Mouse (Mus musculus): ENCODE results near the gene Hoxd1. TPM values are rescaled to one million over a fixed set of nuclear protein-coding genes. Genes with fewer than 3 reads are reported as not detected.

The Hoxd1 gene
- polyA plus RNA-seq, 1 experiment = not detected

GRCm38 (mm10) chr2:74734996-74735811 lies 27.6 kb upstream of the Hoxd1 start:
- Histone ChIP-seq H3K27me3 (ENCODE audit: control insufficient read depth, insufficient read depth, low read length, poor library complexity, severe bottlenecking) (peaks cover 69% of the 10 kb centered on the region), H3K9me3 (replicated peaks; ENCODE audit: control insufficient read depth, insufficient read depth, low read length, poor library complexity, severe bottlenecking) (no peaks in the 10 kb centered on the region), H3K27ac (ENCODE audit: insufficient read depth, low read length) (no peak overlapping the region), H3K36me3 (ENCODE audit: control insufficient read depth, insufficient read depth, low read length, poor library complexity, severe bottlenecking) (no peaks in the 10 kb centered on the region), H3K4me1 (ENCODE audit: control insufficient read depth, insufficient read depth, low read length) (no peaks in the 10 kb centered on the region), H3K4me3 (ENCODE audit: low read depth, low read length) (no peak overlapping the region), H3K9ac (ENCODE audit: low read depth, poor library complexity, severe bottlenecking) (no peak overlapping the region)
- no peak for TF ChIP-seq CTCF (IDR thresholded peaks at IDR 0.05; ENCODE audit: low read depth, low read length)
- TF ChIP-seq EP300 (IDR thresholded peaks at IDR 0.05; ENCODE audit: insufficient read depth, low read depth, low read length) = no peak
- TF ChIP-seq POLR2A (IDR thresholded peaks at IDR 0.05; ENCODE audit: insufficient read depth, low read length) = no peak

GRCm38 (mm10) chr2:74735851-74736687 lies 26.7 kb upstream of the Hoxd1 start:
- no peak overlapping the region for H3K27ac ChIP-seq (ENCODE audit: insufficient read depth, low read length)

GRCm38 (mm10) chr2:74736688-74737577 lies 25.8 kb upstream of the Hoxd1 start:
- Histone ChIP-seq H3K9ac (ENCODE audit: low read depth, poor library complexity, severe bottlenecking) (no peak overlapping the region), H3K36me3 (ENCODE audit: control insufficient read depth, insufficient read depth, low read length, poor library complexity, severe bottlenecking) (no peaks in the 10 kb centered on the region), H3K4me3 (ENCODE audit: low read depth, low read length) (no peak overlapping the region), H3K27ac (ENCODE audit: insufficient read depth, low read length) (no peak overlapping the region), H3K27me3 (ENCODE audit: control insufficient read depth, insufficient read depth, low read length, poor library complexity, severe bottlenecking) (peaks cover 69% of the 10 kb centered on the region), H3K9me3 (replicated peaks; ENCODE audit: control insufficient read depth, insufficient read depth, low read length, poor library complexity, severe bottlenecking) (no peaks in the 10 kb centered on the region), H3K4me1 (ENCODE audit: control insufficient read depth, insufficient read depth, low read length) (no peaks in the 10 kb centered on the region)
- TF ChIP-seq POLR2A (IDR thresholded peaks at IDR 0.05; ENCODE audit: insufficient read depth, low read length) = no peak
- no peak for TF ChIP-seq CTCF (IDR thresholded peaks at IDR 0.05; ENCODE audit: low read depth, low read length)
- TF ChIP-seq EP300 (IDR thresholded peaks at IDR 0.05; ENCODE audit: insufficient read depth, low read depth, low read length) = no peak

More at GRCm38 (mm10) chr2:74735851-74736687, 26.7 kb upstream of the Hoxd1 start:
- Histone ChIP-seq H3K4me1 (ENCODE audit: control insufficient read depth, insufficient read depth, low read length) (no peaks in the 10 kb centered on the region), H3K9me3 (replicated peaks; ENCODE audit: control insufficient read depth, insufficient read depth, low read length, poor library complexity, severe bottlenecking) (no peaks in the 10 kb centered on the region), H3K9ac (ENCODE audit: low read depth, poor library complexity, severe bottlenecking) (no peak overlapping the region), H3K27me3 (ENCODE audit: control insufficient read depth, insufficient read depth, low read length, poor library complexity, severe bottlenecking) (peaks cover 67% of the 10 kb centered on the region), H3K36me3 (ENCODE audit: control insufficient read depth, insufficient read depth, low read length, poor library complexity, severe bottlenecking) (no peaks in the 10 kb centered on the region), H3K4me3 (ENCODE audit: low read depth, low read length) (no peak overlapping the region)
- no peak for TF ChIP-seq POLR2A (IDR thresholded peaks at IDR 0.05; ENCODE audit: insufficient read depth, low read length)
- TF ChIP-seq CTCF (IDR thresholded peaks at IDR 0.05; ENCODE audit: low read depth, low read length) = no peak
- no peak for TF ChIP-seq EP300 (IDR thresholded peaks at IDR 0.05; ENCODE audit: insufficient read depth, low read depth, low read length)

- H3K4me3 ChIP-seq (ENCODE audit: low read depth, low read length) = no peak overlapping the region
- peaks cover 66% of the 10 kb centered on the region for H3K27me3 ChIP-seq (ENCODE audit: control insufficient read depth, insufficient read depth, low read length, poor library complexity, severe bottlenecking)
- no peak overlapping the region for H3K9ac ChIP-seq (ENCODE audit: low read depth, poor library complexity, severe bottlenecking)
- no peak overlapping the region for H3K27ac ChIP-seq (ENCODE audit: insufficient read depth, low read length)
- TF ChIP-seq POLR2A (IDR thresholded peaks at IDR 0.05; ENCODE audit: insufficient read depth, low read length) (no peak), CTCF (IDR thresholded peaks at IDR 0.05; ENCODE audit: low read depth, low read length) (no peak), EP300 (IDR thresholded peaks at IDR 0.05; ENCODE audit: insufficient read depth, low read depth, low read length) (no peak)
- H3K4me1 ChIP-seq (ENCODE audit: control insufficient read depth, insufficient read depth, low read length) = no peaks in the 10 kb centered on the region
- H3K9me3 ChIP-seq (replicated peaks; ENCODE audit: control insufficient read depth, insufficient read depth, low read length, poor library complexity, severe bottlenecking) = no peaks in the 10 kb centered on the region
- no peaks in the 10 kb centered on the region for H3K36me3 ChIP-seq (ENCODE audit: control insufficient read depth, insufficient read depth, low read length, poor library complexity, severe bottlenecking)
These were observed 25.2 kb upstream of the Hoxd1 start for GRCm38 (mm10) chr2:74737578-74738070.

- Histone ChIP-seq H3K36me3 (ENCODE audit: control insufficient read depth, insufficient read depth, low read length, poor library complexity, severe bottlenecking) (no peaks in the 10 kb centered on the region), H3K9me3 (replicated peaks; ENCODE audit: control insufficient read depth, insufficient read depth, low read length, poor library complexity, severe bottlenecking) (no peaks in the 10 kb centered on the region), H3K4me3 (ENCODE audit: low read depth, low read length) (no peak overlapping the region), H3K9ac (ENCODE audit: low read depth, poor library complexity, severe bottlenecking) (no peak overlapping the region), H3K4me1 (ENCODE audit: control insufficient read depth, insufficient read depth, low read length) (no peaks in the 10 kb centered on the region), H3K27ac (ENCODE audit: insufficient read depth, low read length) (no peak overlapping the region), H3K27me3 (ENCODE audit: control insufficient read depth, insufficient read depth, low read length, poor library complexity, severe bottlenecking) (peaks cover 63% of the 10 kb centered on the region)
- no peak for TF ChIP-seq POLR2A (IDR thresholded peaks at IDR 0.05; ENCODE audit: insufficient read depth, low read length)
- TF ChIP-seq CTCF (IDR thresholded peaks at IDR 0.05; ENCODE audit: low read depth, low read length) = no peak
- TF ChIP-seq EP300 (IDR thresholded peaks at IDR 0.05; ENCODE audit: insufficient read depth, low read depth, low read length) = no peak
These were observed 23.9 kb upstream of the Hoxd1 start for GRCm38 (mm10) chr2:74738623-74739475.

Data from ES-Bruce4 (cell line).